Mouse (Mus musculus): ENCODE data around the gene Mmp2. TPM values are rescaled to one million over a fixed set of nuclear protein-coding genes. Genes with fewer than 3 reads are reported as not detected.

The Mmp2 gene
- polyA plus RNA-seq, 1 experiment: 17.1 TPM

DNA sequence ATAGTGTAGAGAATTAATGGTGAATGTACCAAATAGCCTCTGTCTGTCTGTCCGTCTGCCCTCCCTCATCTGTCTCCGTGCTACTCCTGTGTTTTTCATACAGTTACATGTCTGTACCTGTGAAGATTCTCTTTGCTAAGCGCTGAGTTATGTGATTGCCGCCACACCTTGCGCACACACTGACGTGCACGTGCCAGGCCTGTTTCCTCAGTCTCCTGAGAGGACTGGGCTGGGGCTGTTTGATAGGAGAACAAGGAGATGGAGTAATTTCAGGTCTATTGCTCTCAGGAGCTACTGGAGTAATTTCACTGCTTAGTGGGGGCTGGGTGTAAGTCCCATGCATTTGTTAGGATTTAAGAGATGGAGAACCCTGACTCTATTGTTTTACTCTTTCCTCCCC lies 68.0 kb downstream of the Mmp2 start:
- Histone ChIP-seq H3K36me3 (ENCODE audit: control insufficient read depth, insufficient read depth, low read length) (no peaks in the 10 kb centered on the region), H3K27ac (ENCODE audit: insufficient read depth, low read depth, low read length) (no peak overlapping the region), H3K27me3 (replicated peaks; ENCODE audit: control insufficient read depth, insufficient read depth, low read length) (no peaks in the 10 kb centered on the region; the same call in 1 of the 2 replicates), H3K4me1 (ENCODE audit: control insufficient read depth, insufficient read depth, low read length) (no peaks in the 10 kb centered on the region), H3K4me3 (ENCODE audit: insufficient read depth, low read depth, low read length) (no peak overlapping the region)
- no peak for DNase-seq
- WGBS: 88% methylated on average over 7 of the region's 7 CpGs
- TF ChIP-seq CTCF (conservative IDR thresholded peaks at IDR 0.05; ENCODE audit: insufficient read depth, insufficient read length, low read depth, low read length): no peak
- TF ChIP-seq POLR2A (IDR thresholded peaks at IDR 0.05; ENCODE audit: low read depth, low read length): no peak

DNA sequence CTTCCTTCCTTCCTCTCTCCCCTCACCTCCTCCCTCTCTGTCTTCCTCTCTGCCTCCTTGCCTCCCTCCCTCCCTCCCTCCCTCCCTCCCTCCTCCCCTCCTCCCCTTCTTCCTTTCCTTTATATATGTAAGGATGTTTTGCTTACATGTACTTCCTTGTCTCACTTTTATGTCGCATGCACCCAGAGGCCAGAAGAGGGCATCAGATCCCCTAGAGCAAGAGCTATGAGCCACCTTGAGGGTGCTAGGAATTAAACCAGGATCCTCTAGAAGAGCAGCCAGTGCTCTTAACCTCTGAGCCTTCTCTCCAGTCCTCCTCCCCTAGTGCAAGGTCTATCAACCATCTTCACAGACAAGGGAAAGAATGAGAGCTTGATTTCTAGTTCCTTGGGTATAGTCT lies 69.0 kb downstream of the Mmp2 start:
- no peaks in the 10 kb centered on the region; the same call in 1 of the 2 replicates for H3K27me3 ChIP-seq (replicated peaks; ENCODE audit: control insufficient read depth, insufficient read depth, low read length)
- H3K36me3 ChIP-seq (ENCODE audit: control insufficient read depth, insufficient read depth, low read length): no peaks in the 10 kb centered on the region
- H3K27ac ChIP-seq (ENCODE audit: insufficient read depth, low read depth, low read length): no peak overlapping the region
- TF ChIP-seq CTCF (conservative IDR thresholded peaks at IDR 0.05; ENCODE audit: insufficient read depth, insufficient read length, low read depth, low read length) (no peak), POLR2A (IDR thresholded peaks at IDR 0.05; ENCODE audit: low read depth, low read length) (no peak)
- 65% methylated on average over 1 of the region's 1 CpGs for WGBS
- H3K4me1 ChIP-seq (ENCODE audit: control insufficient read depth, insufficient read depth, low read length): no peaks in the 10 kb centered on the region
- DNase-seq: no peak
- no peak overlapping the region for H3K4me3 ChIP-seq (ENCODE audit: insufficient read depth, low read depth, low read length)

DNA sequence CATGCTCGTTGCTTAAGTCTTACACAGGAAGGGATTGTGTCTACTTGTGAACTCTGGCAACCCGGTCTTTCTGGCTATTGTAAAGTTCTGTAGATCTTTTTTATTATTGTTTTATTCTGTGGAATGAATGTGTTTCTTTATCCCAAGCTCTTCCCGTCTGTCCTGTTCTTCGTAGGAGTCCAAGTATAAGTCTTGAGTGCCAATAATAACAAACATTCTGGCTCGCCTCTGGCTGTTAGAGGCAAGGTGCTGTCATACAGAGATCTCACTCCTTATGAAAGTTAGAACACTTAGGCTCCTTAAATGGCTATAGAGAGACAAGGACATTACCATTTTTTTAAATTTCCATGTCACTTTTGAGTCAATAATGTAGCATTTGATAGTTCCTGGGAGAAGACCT lies 69.5 kb downstream of the Mmp2 start:
- TF ChIP-seq CTCF (conservative IDR thresholded peaks at IDR 0.05; ENCODE audit: insufficient read depth, insufficient read length, low read depth, low read length) (no peak), POLR2A (IDR thresholded peaks at IDR 0.05; ENCODE audit: low read depth, low read length) (no peak)
- WGBS: 55% methylated on average over 5 of the region's 5 CpGs
- Histone ChIP-seq H3K4me1 (ENCODE audit: control insufficient read depth, insufficient read depth, low read length) (no peaks in the 10 kb centered on the region), H3K27me3 (replicated peaks; ENCODE audit: control insufficient read depth, insufficient read depth, low read length) (no peaks in the 10 kb centered on the region; the same call in 1 of the 2 replicates), H3K4me3 (ENCODE audit: insufficient read depth, low read depth, low read length) (no peak overlapping the region), H3K36me3 (ENCODE audit: control insufficient read depth, insufficient read depth, low read length) (no peaks in the 10 kb centered on the region), H3K27ac (ENCODE audit: insufficient read depth, low read depth, low read length) (no peak overlapping the region)
- peak; percentile 4 for DNase-seq

DNA sequence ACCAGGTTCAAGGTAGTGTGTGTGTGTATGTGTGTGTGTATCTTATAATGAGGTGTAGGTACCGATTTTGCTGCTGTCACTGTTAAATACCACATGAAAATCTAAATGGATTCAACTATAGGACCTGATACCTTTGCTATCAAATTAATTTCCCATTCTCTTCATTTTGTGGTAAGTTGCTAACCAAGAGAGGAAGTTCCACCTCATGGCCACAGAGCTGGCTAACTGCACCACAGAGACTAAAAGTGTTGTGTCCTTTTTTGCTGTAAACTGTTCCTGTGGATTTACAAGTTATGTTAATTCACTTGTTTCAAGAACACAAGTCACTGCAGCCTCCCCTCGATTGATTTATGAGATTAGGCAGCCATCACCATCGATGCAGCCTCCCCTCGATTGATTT lies 70.7 kb downstream of the Mmp2 start:
- WGBS: 67% methylated on average over 4 of the region's 4 CpGs
- H3K27me3 ChIP-seq (replicated peaks; ENCODE audit: control insufficient read depth, insufficient read depth, low read length): no peaks in the 10 kb centered on the region; the same call in 1 of the 2 replicates
- TF ChIP-seq CTCF (conservative IDR thresholded peaks at IDR 0.05; ENCODE audit: insufficient read depth, insufficient read length, low read depth, low read length): no peak
- no peak for TF ChIP-seq POLR2A (IDR thresholded peaks at IDR 0.05; ENCODE audit: low read depth, low read length)
- no peak overlapping the region for H3K27ac ChIP-seq (ENCODE audit: insufficient read depth, low read depth, low read length)
- H3K4me3 ChIP-seq (ENCODE audit: insufficient read depth, low read depth, low read length): no peak overlapping the region
- no peaks in the 10 kb centered on the region for H3K4me1 ChIP-seq (ENCODE audit: control insufficient read depth, insufficient read depth, low read length)
- no peak for DNase-seq
- H3K36me3 ChIP-seq (ENCODE audit: control insufficient read depth, insufficient read depth, low read length): no peaks in the 10 kb centered on the region

DNA sequence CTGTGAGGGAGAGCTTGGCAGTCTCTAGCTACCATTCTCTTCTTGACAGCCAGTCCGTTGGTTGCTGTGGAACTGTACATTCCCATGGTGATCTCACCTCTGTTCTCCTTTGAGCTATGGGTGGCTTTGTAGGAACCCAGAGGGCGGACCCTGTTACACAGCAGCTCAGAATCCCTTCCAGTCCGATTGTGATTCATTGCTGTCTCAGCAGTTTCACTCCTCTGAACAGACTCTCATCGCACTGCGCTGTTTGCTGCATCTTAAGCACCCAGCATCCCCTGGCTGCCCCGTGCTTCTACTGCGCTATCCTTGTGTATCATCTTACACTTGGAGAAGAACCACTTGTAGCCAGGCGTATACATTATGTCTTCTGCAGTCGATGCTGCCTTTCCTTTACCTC lies 72.5 kb downstream of the Mmp2 start:
- 67% methylated on average over 9 of the region's 9 CpGs for WGBS
- TF ChIP-seq POLR2A (IDR thresholded peaks at IDR 0.05; ENCODE audit: low read depth, low read length) (no peak), CTCF (conservative IDR thresholded peaks at IDR 0.05; ENCODE audit: insufficient read depth, insufficient read length, low read depth, low read length) (no peak)
- no peak for DNase-seq

DNA sequence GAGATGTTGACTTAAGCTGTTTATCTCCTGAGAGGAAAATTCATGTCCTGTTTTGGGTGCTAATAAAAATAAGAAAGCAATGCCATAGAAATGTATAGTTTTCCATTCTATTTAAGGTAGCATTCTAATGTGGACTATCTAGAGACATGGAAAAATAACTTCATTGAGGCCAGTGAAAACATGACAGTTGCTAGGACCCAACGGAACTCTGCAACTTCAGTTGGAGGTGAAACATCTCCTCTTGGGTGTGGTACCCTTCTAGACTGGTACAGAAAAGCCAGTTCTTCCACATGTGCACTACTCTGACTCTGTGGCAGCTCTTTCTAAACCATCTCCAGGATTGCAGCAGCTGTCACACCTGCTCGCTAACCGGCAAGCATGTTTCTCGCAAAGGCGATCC lies 74.0 kb downstream of the Mmp2 start, which contains the start of gene Capns2:
Capns2 (plus strand) TSS at position 301 of the 400 bp plus-strand sequence.
- no peaks in the 10 kb centered on the region; the same call in 1 of the 2 replicates for H3K27me3 ChIP-seq (replicated peaks; ENCODE audit: control insufficient read depth, insufficient read depth, low read length)
- no peak for TF ChIP-seq CTCF (conservative IDR thresholded peaks at IDR 0.05; ENCODE audit: insufficient read depth, insufficient read length, low read depth, low read length)
- TF ChIP-seq POLR2A (IDR thresholded peaks at IDR 0.05; ENCODE audit: low read depth, low read length): no peak
- no peak within 1 kb of the TSS for H3K4me3 ChIP-seq (ENCODE audit: insufficient read depth, low read depth, low read length)
- no peaks in the 10 kb centered on the region for H3K36me3 ChIP-seq (ENCODE audit: control insufficient read depth, insufficient read depth, low read length)
- no peak within 1 kb of the TSS for H3K27ac ChIP-seq (ENCODE audit: insufficient read depth, low read depth, low read length)
- H3K4me1 ChIP-seq (ENCODE audit: control insufficient read depth, insufficient read depth, low read length): no peaks in the 10 kb centered on the region
- WGBS: 95% methylated on average over 5 of the region's 5 CpGs
- DNase-seq: no peak

More for the DNA sequence above, 72.5 kb downstream of the Mmp2 start:
- H3K4me1 ChIP-seq (ENCODE audit: control insufficient read depth, insufficient read depth, low read length): no peaks in the 10 kb centered on the region
- no peak overlapping the region for H3K27ac ChIP-seq (ENCODE audit: insufficient read depth, low read depth, low read length)
- H3K27me3 ChIP-seq (replicated peaks; ENCODE audit: control insufficient read depth, insufficient read depth, low read length): no peaks in the 10 kb centered on the region; the same call in 1 of the 2 replicates
- H3K36me3 ChIP-seq (ENCODE audit: control insufficient read depth, insufficient read depth, low read length): no peaks in the 10 kb centered on the region
- no peak overlapping the region for H3K4me3 ChIP-seq (ENCODE audit: insufficient read depth, low read depth, low read length)

DNA sequence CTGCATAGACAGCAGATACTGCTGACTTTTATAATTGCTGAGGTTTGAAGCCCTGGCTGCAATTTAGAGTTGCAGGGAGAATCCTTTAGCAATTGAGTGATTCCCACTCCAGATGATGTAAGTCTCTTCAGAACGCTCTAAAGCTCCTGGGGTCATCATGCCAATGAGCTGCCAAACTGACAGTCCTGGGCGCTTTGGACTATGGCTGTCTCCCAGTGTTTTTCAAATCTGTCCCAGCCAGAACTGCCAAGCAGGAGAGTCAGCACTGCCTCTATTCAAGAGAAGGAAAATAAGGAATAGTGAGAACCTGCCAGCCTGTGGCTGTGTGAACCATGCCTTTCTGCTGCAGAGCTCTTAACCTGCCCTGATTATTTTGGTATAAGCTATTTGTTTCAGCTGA lies 75.9 kb downstream of the Mmp2 start:
- H3K4me3 ChIP-seq (ENCODE audit: insufficient read depth, low read depth, low read length): no peak overlapping the region
- no peaks in the 10 kb centered on the region for H3K4me1 ChIP-seq (ENCODE audit: control insufficient read depth, insufficient read depth, low read length)
- no peak overlapping the region for H3K27ac ChIP-seq (ENCODE audit: insufficient read depth, low read depth, low read length)
- 79% methylated on average over 2 of the region's 2 CpGs for WGBS
- no peaks in the 10 kb centered on the region for H3K27me3 ChIP-seq (replicated peaks; ENCODE audit: control insufficient read depth, insufficient read depth, low read length)
- TF ChIP-seq CTCF (conservative IDR thresholded peaks at IDR 0.05; ENCODE audit: insufficient read depth, insufficient read length, low read depth, low read length) (no peak), POLR2A (IDR thresholded peaks at IDR 0.05; ENCODE audit: low read depth, low read length) (no peak)
- H3K36me3 ChIP-seq (ENCODE audit: control insufficient read depth, insufficient read depth, low read length): no peaks in the 10 kb centered on the region
- no peak for DNase-seq

Other genes starting within 250 kb of the Mmp2 start
- gene Irx6, start 153.0 kb upstream of the Mmp2 start, polyA plus RNA-seq (2012; rRNA removed): not detected in 2 replicates
- 1.0 and 1.5 TPM in 2 replicates for gene Lpcat2, start 28.0 kb downstream of the Mmp2 start, polyA plus RNA-seq (2012; rRNA removed)
- 0.16 TPM in 1 of 2 replicates, not detected in the other for gene Capns2, start 74.1 kb downstream of the Mmp2 start, polyA plus RNA-seq (2012; rRNA removed)
- 0.99 and 3.4 TPM in 2 replicates for gene Slc6a2, start 132.8 kb downstream of the Mmp2 start, polyA plus RNA-seq (2012; rRNA removed)
- gene Ces1a, start 220.9 kb downstream of the Mmp2 start, polyA plus RNA-seq (2012; rRNA removed): not detected in 2 replicates

Data from kidney, adult 2 months (tissue).